Mouse (Mus musculus) liver, embryonic 14.5 days (tissue): ENCODE measurements around the gene Kif3a.

ENCODE experiments used
- CTCF ChIP-seq: IDR thresholded peaks from 2 replicates; pipeline ENCODE4 v1.5.1; 2016; ENCODE audit warnings: antibody characterized with exemption, low read depth, control low read depth
- EP300 ChIP-seq: IDR thresholded peaks from 2 replicates; pipeline ENCODE4 v1.6.1; 2016; ENCODE audit warnings: antibody characterized with exemption, low read depth

DNA sequence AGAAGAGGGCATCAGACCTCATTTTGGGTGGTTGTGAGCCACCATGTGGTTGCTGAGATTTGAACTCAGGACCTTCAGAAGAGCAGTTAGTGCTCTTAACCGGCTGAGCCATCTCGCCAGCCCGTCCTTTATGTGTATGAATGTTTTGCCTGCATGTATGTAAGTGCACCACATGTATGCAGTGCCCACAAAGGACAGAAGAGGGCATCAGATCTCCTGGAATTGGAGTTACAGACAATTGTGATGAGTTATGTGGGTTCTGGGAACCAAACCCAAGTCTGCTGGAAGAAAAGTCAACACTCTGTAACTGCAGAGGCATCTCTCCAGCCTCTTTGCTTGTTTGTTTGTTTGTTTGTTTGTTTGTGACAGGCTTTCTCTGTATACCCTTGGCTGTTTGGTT, 13.4 kb downstream of the Kif3a start:
- TF ChIP-seq CTCF (peak; percentile 50), EP300 (no peak)
